Mouse (Mus musculus) heart, embryonic 16.5 days (tissue): Measurements from ENCODE around the gene Clic4. TPM values are rescaled to one million over a fixed set of nuclear protein-coding genes. Genes with fewer than 3 reads are reported as not detected.

Source experiments
- ATAC-seq: fragments of 200-750 bp; cut with Nextera tagmentation; replicated peaks from 2 replicates; pipeline ENCODE4 v1.8.0; 2017; ENCODE audit warnings: moderate number of reproducible peaks; ENCODE audit not compliant: insufficient read depth, low FRiP score; ENCODE audit errors: extremely low read depth
- H3K27ac ChIP-seq: fragments of 300-500 bp; sonication (generic); 2 replicates; pipeline ENCODE4 v1.5.1; 2014; ENCODE audit warnings: mild to moderate bottlenecking, low read length, control low read depth, moderate library complexity
- H3K27me3 ChIP-seq: fragments of 300-500 bp; sonication (generic); 2 replicates; pipeline ENCODE4 v1.6.1; 2014; ENCODE audit warnings: low read length, mixed read lengths; ENCODE audit not compliant: control insufficient read depth, insufficient read depth
- H3K36me3 ChIP-seq: fragments of 300-500 bp; sonication (generic); 2 replicates; pipeline ENCODE4 v1.6.1; 2014; ENCODE audit not compliant: control insufficient read depth, insufficient read depth
- H3K4me1 ChIP-seq: fragments of 300-500 bp; sonication (generic); 2 replicates; pipeline ENCODE4 v1.6.1; 2014; ENCODE audit warnings: low read length, mixed read lengths; ENCODE audit not compliant: control insufficient read depth, insufficient read depth
- H3K4me2 ChIP-seq: fragments of 300-500 bp; sonication (generic); 2 replicates; pipeline ENCODE4 v1.6.1; 2014; ENCODE audit warnings: low read depth, mild to moderate bottlenecking, control low read depth, low read length
- H3K4me3 ChIP-seq: fragments of 300-500 bp; sonication (generic); 2 replicates; pipeline ENCODE4 v1.5.1; 2014; ENCODE audit warnings: mild to moderate bottlenecking, control low read depth, low read length
- H3K9ac ChIP-seq: fragments of 300-500 bp; sonication (generic); 2 replicates; pipeline ENCODE4 v1.6.1; 2014; ENCODE audit warnings: low read length, control low read depth
- H3K9me3 ChIP-seq: fragments of 300-500 bp; sonication (generic); replicated peaks from 2 replicates; pipeline ENCODE4 v1.6.1; 2016; ENCODE audit warnings: low read length; ENCODE audit not compliant: control insufficient read depth
- WGBS: fragments of 180-500 bp; shearing (Covaris S2); extraction: QIAGEN DNeasy Blood & Tissue Kit; methylation state at CpG from one replicate; pipeline ENCODE4 v1.1.7; 2014; 5-methylcytosine and 5-hydroxymethylcytosine counted together
- polyA plus RNA-seq: library from polyadenylated mRNA; unstranded; fragments of >200 nt; fragmentation: Nextera tagmentation; extraction: Ambion mirVana; gene quantifications from 2 replicates; pipeline ENCODE4 v1.2.1, GENCODE M21; 2015

Gene Clic4
- polyA plus RNA-seq, 1 experiment from 2014 or later, result 289 TPM

GRCm38 (mm10) chr4:135257881-135258476 is 14.6 kb downstream of the Clic4 start:
- Histone ChIP-seq H3K4me1 (peaks cover 70% of the 10 kb centered on the region), H3K9me3 (no peaks in the 10 kb centered on the region), H3K36me3 (peaks cover 10% of the 10 kb centered on the region; the same call in 1 of the 2 replicates), H3K27ac (peak overlapping the region; percentile 84), H3K27me3 (no peaks in the 10 kb centered on the region), H3K4me2 (peak overlapping the region; percentile 43), H3K4me3 (no peak overlapping the region), H3K9ac (peak overlapping the region; percentile 60)
- no peak for ATAC-seq
- 57% methylated on average over 9 of the region's 9 CpGs for WGBS

GRCm38 (mm10) chr4:135256536-135257450 is 15.8 kb downstream of the Clic4 start:
- H3K4me3 ChIP-seq, result no peak overlapping the region
- H3K9me3 ChIP-seq, result no peaks in the 10 kb centered on the region
- 66% methylated on average over 11 of the region's 11 CpGs for WGBS
- H3K9ac ChIP-seq, result peak overlapping the region; percentile 20; the same call in 1 of the 2 replicates
- ATAC-seq, result no peak
- no peaks in the 10 kb centered on the region for H3K27me3 ChIP-seq
- H3K36me3 ChIP-seq, result peaks cover 7% of the 10 kb centered on the region; the same call in 1 of the 2 replicates
- H3K4me1 ChIP-seq, result peaks cover 73% of the 10 kb centered on the region
- H3K27ac ChIP-seq, result peak overlapping the region; percentile 80
- no peak overlapping the region for H3K4me2 ChIP-seq

- peak overlapping the region; percentile 36 for H3K4me2 ChIP-seq
- H3K27ac ChIP-seq, result peak overlapping the region; percentile 97
- peak; percentile 89 for ATAC-seq
- H3K4me3 ChIP-seq, result no peak overlapping the region
- peak overlapping the region; percentile 53 for H3K9ac ChIP-seq
- WGBS, result 7% methylated on average over 3 of the region's 3 CpGs
- H3K9me3 ChIP-seq, result no peaks in the 10 kb centered on the region
- H3K27me3 ChIP-seq, result no peaks in the 10 kb centered on the region
- H3K4me1 ChIP-seq, result peaks cover 70% of the 10 kb centered on the region
- no peaks in the 10 kb centered on the region for H3K36me3 ChIP-seq
Measured at GRCm38 (mm10) chr4:135254770-135255169, 17.8 kb downstream of the Clic4 start.

- Histone ChIP-seq H3K27me3 (no peaks in the 10 kb centered on the region), H3K27ac (peak overlapping the region; percentile 97), H3K9ac (peak overlapping the region; percentile 53), H3K4me3 (no peak overlapping the region), H3K9me3 (no peaks in the 10 kb centered on the region), H3K36me3 (no peaks in the 10 kb centered on the region), H3K4me2 (peak overlapping the region; percentile 36), H3K4me1 (peaks cover 67% of the 10 kb centered on the region)
- ATAC-seq, result peak; percentile 37
- WGBS, result 19% methylated on average over 4 of the region's 4 CpGs
Measured at GRCm38 (mm10) chr4:135254321-135254720, 18.3 kb downstream of the Clic4 start.

- Histone ChIP-seq H3K27ac (peak overlapping the region; percentile 97), H3K4me1 (peaks cover 60% of the 10 kb centered on the region), H3K36me3 (peaks cover 4% of the 10 kb centered on the region; the same call in 1 of the 2 replicates), H3K27me3 (no peaks in the 10 kb centered on the region), H3K4me2 (0 out of 2 replicates have a peak overlapping the region, but pooled peaks have one; percentile 36), H3K9ac (peak overlapping the region; percentile 53), H3K9me3 (0 out of 2 replicates have a peak, but pooled peaks cover 4% of the 10 kb centered on the region), H3K4me3 (no peak overlapping the region)
- WGBS, result 80% methylated on average over 12 of the region's 12 CpGs
- ATAC-seq, result no peak
Measured at GRCm38 (mm10) chr4:135253239-135254039, 19.2 kb downstream of the Clic4 start.

GRCm38 (mm10) chr4:135251801-135252200 is 20.8 kb downstream of the Clic4 start:
- no peak overlapping the region for H3K4me3 ChIP-seq
- no peak for ATAC-seq
- H3K36me3 ChIP-seq, result peaks cover 4% of the 10 kb centered on the region; the same call in 1 of the 2 replicates
- peak overlapping the region; percentile 34; the same call in 1 of the 2 replicates for H3K9ac ChIP-seq
- WGBS, result 48% methylated on average over 2 of the region's 2 CpGs
- H3K4me1 ChIP-seq, result peaks cover 64% of the 10 kb centered on the region
- peak overlapping the region; percentile 41; the same call in 1 of the 2 replicates for H3K27ac ChIP-seq
- H3K27me3 ChIP-seq, result no peaks in the 10 kb centered on the region
- 0 out of 2 replicates have a peak, but pooled peaks cover 4% of the 10 kb centered on the region for H3K9me3 ChIP-seq
- H3K4me2 ChIP-seq, result no peak overlapping the region

GRCm38 (mm10) chr4:135248250-135249018 is 24.2 kb downstream of the Clic4 start:
- no peak for ATAC-seq
- Histone ChIP-seq H3K27me3 (no peaks in the 10 kb centered on the region), H3K4me2 (no peak overlapping the region), H3K27ac (peak overlapping the region; percentile 24), H3K9ac (peak overlapping the region; percentile 40), H3K36me3 (peaks cover 4% of the 10 kb centered on the region; the same call in 1 of the 2 replicates), H3K4me1 (peaks cover 51% of the 10 kb centered on the region), H3K4me3 (no peak overlapping the region), H3K9me3 (0 out of 2 replicates have a peak, but pooled peaks cover 4% of the 10 kb centered on the region)
- WGBS, result 69% methylated on average over 9 of the region's 9 CpGs
